Mouse (Mus musculus): ENCODE data around the gene Entpd2. TPM values are rescaled to one million over a fixed set of nuclear protein-coding genes. Genes with fewer than 3 reads are reported as not detected.

Entpd2 gene
- total and polyA plus RNA-seq, 2 experiments from 2014 or later = 13.5 to 18.2 TPM

GRCm38 (mm10) chr2:25356208-25357079 is 39.2 kb upstream of the Entpd2 start, which contains the start of gene Dpp7:
Gene Dpp7 (minus strand): TSS chr2:25356359.
- H3K27ac ChIP-seq (ENCODE audit: low read depth, low read length) = no peak within 1 kb of the TSS
- peak within 1 kb of the TSS; percentile 86 for H3K4me2 ChIP-seq (ENCODE audit: low read depth)
- DNase-seq = peak; percentile 89
- H3K4me1 ChIP-seq (ENCODE audit: insufficient read depth) = peaks cover 11% of the 10 kb centered on the region; the same call in 1 of the 2 replicates
- H3K9ac ChIP-seq = peak within 1 kb of the TSS; percentile 64
- no peak for TF ChIP-seq CTCF (IDR thresholded peaks at IDR 0.05; ENCODE audit: low read depth)
- H3K4me3 ChIP-seq (ENCODE audit: low read depth, low read length) = peak within 1 kb of the TSS; percentile 52
- H3K36me3 ChIP-seq (ENCODE audit: insufficient read depth) = peaks cover 22% of the 10 kb centered on the region
- H3K27me3 ChIP-seq (ENCODE audit: insufficient read depth, low read length) = no peaks in the 10 kb centered on the region
- WGBS = 5% methylated on average over 13 of the region's 13 CpGs
- ATAC-seq = peak; percentile 89
- H3K9me3 ChIP-seq (ENCODE audit: low read length) = no peaks in the 10 kb centered on the region

GRCm38 (mm10) chr2:25359848-25360247 is 35.8 kb upstream of the Entpd2 start:
- Histone ChIP-seq H3K27ac (ENCODE audit: low read depth, low read length) (no peak overlapping the region), H3K4me1 (ENCODE audit: insufficient read depth) (peaks cover 11% of the 10 kb centered on the region; the same call in 1 of the 2 replicates)

GRCm38 (mm10) chr2:25363478-25364178 is 32.0 kb upstream of the Entpd2 start:
- peaks cover 6% of the 10 kb centered on the region; the same call in 1 of the 2 replicates for H3K27me3 ChIP-seq (ENCODE audit: insufficient read depth, low read length)
- DNase-seq (no peak), ATAC-seq (no peak)
- no peaks in the 10 kb centered on the region; the same call in 1 of the 2 replicates for H3K4me1 ChIP-seq (ENCODE audit: insufficient read depth)
- H3K27ac ChIP-seq (ENCODE audit: low read depth, low read length) = no peak overlapping the region
- H3K9me3 ChIP-seq (ENCODE audit: low read length) = no peaks in the 10 kb centered on the region
- H3K9ac ChIP-seq = no peak overlapping the region
- no peak overlapping the region for H3K4me3 ChIP-seq (ENCODE audit: low read depth, low read length)
- TF ChIP-seq CTCF (IDR thresholded peaks at IDR 0.05; ENCODE audit: low read depth) = no peak
- no peaks in the 10 kb centered on the region for H3K36me3 ChIP-seq (ENCODE audit: insufficient read depth)
- WGBS = 66% methylated on average over 13 of the region's 13 CpGs
- H3K4me2 ChIP-seq (ENCODE audit: low read depth) = no peak overlapping the region

More at GRCm38 (mm10) chr2:25359848-25360247, 35.8 kb upstream of the Entpd2 start:
- no peak for TF ChIP-seq CTCF (IDR thresholded peaks at IDR 0.05; ENCODE audit: low read depth)
- ATAC-seq (no peak), DNase-seq (no peak)
- Histone ChIP-seq H3K36me3 (ENCODE audit: insufficient read depth) (no peaks in the 10 kb centered on the region), H3K4me3 (ENCODE audit: low read depth, low read length) (no peak overlapping the region), H3K4me2 (ENCODE audit: low read depth) (no peak overlapping the region), H3K9ac (no peak overlapping the region), H3K9me3 (ENCODE audit: low read length) (no peaks in the 10 kb centered on the region), H3K27me3 (ENCODE audit: insufficient read depth, low read length) (peaks cover 6% of the 10 kb centered on the region; the same call in 1 of the 2 replicates)
- 75% methylated on average over 4 of the region's 4 CpGs for WGBS

- Histone ChIP-seq H3K4me2 (ENCODE audit: low read depth) (no peak overlapping the region), H3K36me3 (ENCODE audit: insufficient read depth) (no peaks in the 10 kb centered on the region), H3K9me3 (ENCODE audit: low read length) (no peaks in the 10 kb centered on the region), H3K27ac (ENCODE audit: low read depth, low read length) (no peak overlapping the region), H3K4me1 (ENCODE audit: insufficient read depth) (no peaks in the 10 kb centered on the region; the same call in 1 of the 2 replicates), H3K9ac (no peak overlapping the region), H3K27me3 (ENCODE audit: insufficient read depth, low read length) (peaks cover 6% of the 10 kb centered on the region; the same call in 1 of the 2 replicates), H3K4me3 (ENCODE audit: low read depth, low read length) (no peak overlapping the region)
- 86% methylated on average over 4 of the region's 4 CpGs for WGBS
- DNase-seq (no peak), ATAC-seq (no peak)
- TF ChIP-seq CTCF (IDR thresholded peaks at IDR 0.05; ENCODE audit: low read depth) = no peak
Observed at GRCm38 (mm10) chr2:25364313-25364712, 31.4 kb upstream of the Entpd2 start.

GRCm38 (mm10) chr2:25364761-25365090 is 30.9 kb upstream of the Entpd2 start:
- Histone ChIP-seq H3K27me3 (ENCODE audit: insufficient read depth, low read length) (peaks cover 6% of the 10 kb centered on the region; the same call in 1 of the 2 replicates), H3K36me3 (ENCODE audit: insufficient read depth) (no peaks in the 10 kb centered on the region), H3K9ac (peak overlapping the region; percentile 58; the same call in 1 of the 2 replicates), H3K9me3 (ENCODE audit: low read length) (no peaks in the 10 kb centered on the region), H3K4me3 (ENCODE audit: low read depth, low read length) (peak overlapping the region; percentile 54), H3K4me2 (ENCODE audit: low read depth) (peak overlapping the region; percentile 99), H3K27ac (ENCODE audit: low read depth, low read length) (no peak overlapping the region), H3K4me1 (ENCODE audit: insufficient read depth) (no peaks in the 10 kb centered on the region; the same call in 1 of the 2 replicates)
- DNase-seq (no peak), ATAC-seq (no peak)
- TF ChIP-seq CTCF (IDR thresholded peaks at IDR 0.05; ENCODE audit: low read depth) = no peak
- 35% methylated on average over 9 of the region's 9 CpGs for whole genome bisulfite sequencing

- peak within 1 kb of the TSS; percentile 58 for H3K9ac ChIP-seq
- no peak for TF ChIP-seq CTCF (IDR thresholded peaks at IDR 0.05; ENCODE audit: low read depth)
- H3K27me3 ChIP-seq (ENCODE audit: insufficient read depth, low read length) = peaks cover 6% of the 10 kb centered on the region; the same call in 1 of the 2 replicates
- H3K9me3 ChIP-seq (ENCODE audit: low read length) = no peaks in the 10 kb centered on the region
- no peaks in the 10 kb centered on the region; the same call in 1 of the 2 replicates for H3K4me1 ChIP-seq (ENCODE audit: insufficient read depth)
- ATAC-seq (peak; percentile 86), DNase-seq (peak; percentile 54)
- H3K27ac ChIP-seq (ENCODE audit: low read depth, low read length) = no peak within 1 kb of the TSS
- WGBS = 2% methylated on average over 54 of the region's 54 CpGs
- peak within 1 kb of the TSS; percentile 99 for H3K4me2 ChIP-seq (ENCODE audit: low read depth)
- H3K36me3 ChIP-seq (ENCODE audit: insufficient read depth) = no peaks in the 10 kb centered on the region
- H3K4me3 ChIP-seq (ENCODE audit: low read depth, low read length) = peak within 1 kb of the TSS; percentile 54
Observed at GRCm38 (mm10) chr2:25365091-25365761, 30.4 kb upstream of the Entpd2 start, which contains the start of gene Uap1l1. Gene Uap1l1 (minus strand): TSS chr2:25365682.
